Mouse (Mus musculus) small intestine, adult 2 months (tissue): ENCODE results near the gene Rpl10. TPM values are rescaled to one million over a fixed set of nuclear protein-coding genes. Genes with fewer than 3 reads are reported as not detected.

Experiments used
- H3K27ac ChIP-seq: fragments of 200-500 bp; 2 replicates; pipeline ENCODE4 v1.5.1; 2012; ENCODE audit warnings: low read depth, low read length, control low read depth, inconsistent platforms; ENCODE audit not compliant: insufficient read depth
- H3K27me3 ChIP-seq: fragments of 200-500 bp; 2 replicates; pipeline ENCODE4 v1.6.1; 2012; ENCODE audit warnings: mild to moderate bottlenecking, moderate library complexity, low read length, inconsistent platforms; ENCODE audit not compliant: control insufficient read depth, insufficient read depth
- H3K36me3 ChIP-seq: fragments of 200-500 bp; 2 replicates; pipeline ENCODE4 v1.6.1; 2012; ENCODE audit warnings: mild to moderate bottlenecking, low read length, control low read depth, inconsistent platforms; ENCODE audit not compliant: control insufficient read depth, insufficient read depth
- H3K4me1 ChIP-seq: fragments of 200-500 bp; 2 replicates; pipeline ENCODE4 v1.6.1; 2012; ENCODE audit warnings: low read length, inconsistent platforms, mixed read lengths; ENCODE audit not compliant: control insufficient read depth, insufficient read depth, insufficient read length
- H3K4me3 ChIP-seq: fragments of 200-500 bp; 2 replicates; pipeline ENCODE4 v1.5.1; 2012; ENCODE audit warnings: low read depth, mild to moderate bottlenecking, control low read depth, inconsistent platforms, low read length, moderate library complexity
- CTCF ChIP-seq: fragments of 200-500 bp; IDR thresholded peaks from 2 replicates; pipeline ENCODE4 v1.5.1; 2012; ENCODE audit warnings: low read depth, mild to moderate bottlenecking, control low read depth, inconsistent platforms, low read length, moderate library complexity, mixed read lengths; ENCODE audit not compliant: insufficient replicate concordance, insufficient read length; ENCODE audit errors: extremely low read depth
- POLR2A ChIP-seq: fragments of 200-500 bp; IDR thresholded peaks from 2 replicates; pipeline ENCODE4 v1.6.1; 2012; ENCODE audit warnings: low read depth, mild to moderate bottlenecking, control low read depth, inconsistent platforms, low read length, moderate library complexity
- WGBS: fragments of 180-500 bp; shearing (Covaris S2); methylation state at CpG from one replicate; pipeline ENCODE4 v1.1.7; 2018; 5-methylcytosine and 5-hydroxymethylcytosine counted together
- polyA plus RNA-seq: library from polyadenylated mRNA; depleted of rRNA; stranded (reverse); fragments of >200 nt; gene quantifications from 2 replicates; pipeline ENCODE4 v1.2.3, GENCODE M21; 2012

The Rpl10 gene
- polyA plus RNA-seq, 1 experiment = 1,062 TPM

- Histone ChIP-seq H3K36me3 (peaks cover 2% of the 10 kb centered on the region; the same call in 1 of the 2 replicates), H3K27ac (peak overlapping the region; percentile 80), H3K4me3 (peak overlapping the region; percentile 72), H3K4me1 (peaks cover 10% of the 10 kb centered on the region; the same call in 1 of the 2 replicates), H3K27me3 (no peaks in the 10 kb centered on the region)
- WGBS = 7% methylated on average over 14 of the region's 14 CpGs
- TF ChIP-seq POLR2A (no peak), CTCF (no peak)
Observed at GRCm38 (mm10) chrX:74281041-74281731, 10.6 kb downstream of the Rpl10 start.

- TF ChIP-seq CTCF = no peak
- peak; percentile 41; the same call in 1 of the 2 replicates for TF ChIP-seq POLR2A
- Histone ChIP-seq H3K36me3 (peaks cover 2% of the 10 kb centered on the region; the same call in 1 of the 2 replicates), H3K4me3 (peak within 1 kb of the TSS; percentile 72), H3K27me3 (no peaks in the 10 kb centered on the region), H3K4me1 (peaks cover 9% of the 10 kb centered on the region; the same call in 1 of the 2 replicates), H3K27ac (peak within 1 kb of the TSS; percentile 93)
- 8% methylated on average over 16 of the region's 16 CpGs for WGBS
Observed at GRCm38 (mm10) chrX:74281732-74282394, 11.3 kb downstream of the Rpl10 start, which contains the start of the genes Taz and Dnase1l1. Gene Taz (plus strand): TSS chrX:74281912. Gene Dnase1l1 (minus strand): TSS chrX:74282337.

GRCm38 (mm10) chrX:74282395-74283091 is 11.9 kb downstream of the Rpl10 start:
- Histone ChIP-seq H3K4me1 (peaks cover 7% of the 10 kb centered on the region; the same call in 1 of the 2 replicates), H3K4me3 (peak overlapping the region; percentile 72), H3K36me3 (peaks cover 2% of the 10 kb centered on the region; the same call in 1 of the 2 replicates), H3K27ac (peak overlapping the region; percentile 93), H3K27me3 (no peaks in the 10 kb centered on the region)
- TF ChIP-seq POLR2A (peak; percentile 46; the same call in 1 of the 2 replicates), CTCF (no peak)
- WGBS = 15% methylated on average over 39 of the region's 39 CpGs

GRCm38 (mm10) chrX:74283092-74283437 is 12.5 kb downstream of the Rpl10 start:
- peak overlapping the region; percentile 72 for H3K4me3 ChIP-seq
- WGBS = 16% methylated on average over 5 of the region's 5 CpGs
- H3K27me3 ChIP-seq = no peaks in the 10 kb centered on the region
- H3K36me3 ChIP-seq = peaks cover 2% of the 10 kb centered on the region
- peaks cover 7% of the 10 kb centered on the region; the same call in 1 of the 2 replicates for H3K4me1 ChIP-seq
- peak overlapping the region; percentile 92 for H3K27ac ChIP-seq
- TF ChIP-seq CTCF (no peak), POLR2A (no peak)

GRCm38 (mm10) chrX:74293431-74293830 is 22.8 kb downstream of the Rpl10 start:
- Histone ChIP-seq H3K27ac (no peak overlapping the region), H3K4me1 (no peaks in the 10 kb centered on the region; the same call in 1 of the 2 replicates), H3K27me3 (no peaks in the 10 kb centered on the region), H3K36me3 (peaks cover 11% of the 10 kb centered on the region; the same call in 1 of the 2 replicates), H3K4me3 (no peak overlapping the region)
- 54% methylated on average over 4 of the region's 4 CpGs for WGBS
- TF ChIP-seq CTCF (no peak), POLR2A (no peak)

- H3K4me1 ChIP-seq = no peaks in the 10 kb centered on the region; the same call in 1 of the 2 replicates
Observed at GRCm38 (mm10) chrX:74296538-74297448, 26.2 kb downstream of the Rpl10 start, which contains the start of gene Atp6ap1. Gene Atp6ap1 (plus strand): TSS chrX:74297097.

More at GRCm38 (mm10) chrX:74296538-74297448, 26.2 kb downstream of the Rpl10 start, which contains the start of gene Atp6ap1:
- TF ChIP-seq CTCF (no peak), POLR2A (peak; percentile 78; the same call in 1 of the 2 replicates)
- peak within 1 kb of the TSS; percentile 70 for H3K27ac ChIP-seq
- no peaks in the 10 kb centered on the region for H3K27me3 ChIP-seq
- 11% methylated on average over 37 of the region's 37 CpGs for WGBS
- peak within 1 kb of the TSS; percentile 99 for H3K4me3 ChIP-seq
- peaks cover 10% of the 10 kb centered on the region for H3K36me3 ChIP-seq
